Mouse (Mus musculus) embryonic fibroblast, embryonic 13.5 days (primary cell): ENCODE measurements around the gene Cox14.

Experiments used
- CTCF ChIP-seq: IDR thresholded peaks from 2 replicates; pipeline ENCODE4 v1.5.1; 2011; ENCODE audit warnings: mild to moderate bottlenecking, control low read depth, low read length, moderate library complexity, borderline replicate concordance; ENCODE audit not compliant: insufficient read depth
- POLR2A ChIP-seq: IDR thresholded peaks from 2 replicates; pipeline ENCODE4 v1.6.1; 2011; ENCODE audit warnings: low read depth, mild to moderate bottlenecking, control low read depth, low read length, moderate library complexity

DNA sequence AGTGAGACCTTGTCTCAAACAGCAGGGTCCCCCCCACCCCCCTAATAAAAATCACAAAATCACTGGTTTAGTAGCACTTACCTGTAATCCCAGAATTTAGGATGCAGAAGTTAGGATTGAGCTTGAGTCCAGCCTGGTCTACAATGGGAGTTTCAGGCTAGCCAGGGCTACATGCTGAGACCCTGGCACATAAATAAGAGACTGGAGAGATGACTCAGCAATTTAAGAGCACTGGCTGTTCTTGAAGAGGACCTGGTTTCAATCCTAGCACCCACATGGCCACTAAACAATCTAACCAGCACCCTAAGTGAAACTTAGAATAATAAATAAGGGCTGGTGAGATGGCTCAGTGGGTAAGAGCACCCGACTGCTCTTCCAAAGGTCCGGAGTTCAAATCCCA lies 5.7 kb downstream of the Cox14 start:
- no peak for TF ChIP-seq CTCF
- no peak for TF ChIP-seq POLR2A
